Mouse (Mus musculus) skeletal muscle tissue, adult 2 months (tissue): ENCODE measurements at regions not wholly inside any gene's neighbourhood (a gene's known extent, or its start where the extent isn't known, plus 50 kb on each side); places are given as distances from the start of the nearest gene placed in this dataset.

Source experiments
- DNase-seq: peaks from one replicate; pipeline ENCODE4 v3.0.0-alpha.2; 2012; ENCODE audit warnings: low read depth, low spot score

DNA sequence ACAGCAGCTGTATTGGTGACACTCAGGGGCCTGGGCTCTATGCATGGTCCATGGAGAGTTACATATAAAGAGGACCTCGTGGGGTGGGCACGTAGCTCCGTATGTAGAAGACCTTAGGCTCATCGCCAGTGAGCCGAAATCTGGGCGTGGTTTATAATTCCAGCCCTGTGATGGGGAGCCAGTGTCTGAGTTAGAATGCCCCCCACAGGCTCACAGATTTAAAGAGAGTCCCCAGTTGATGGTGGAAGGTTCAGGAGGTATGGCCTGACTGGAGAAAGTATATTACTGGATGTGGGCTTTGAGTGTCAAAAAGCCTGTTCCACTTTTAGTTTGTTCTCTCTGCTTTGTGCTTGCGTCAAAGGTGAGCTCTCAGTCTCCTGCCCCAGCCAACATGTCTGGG, 54.8 kb downstream of the 1700122O11Rik start:
- DNase-seq = no peak

GRCm38 (mm10) chr17:47981556-47982027, 56.5 kb downstream of the 1700122O11Rik start:
- DNase-seq = no peak

GRCm38 (mm10) chr17:47979266-47979665, 54.8 kb upstream of the Foxp4 start:
- DNase-seq = no peak

DNA sequence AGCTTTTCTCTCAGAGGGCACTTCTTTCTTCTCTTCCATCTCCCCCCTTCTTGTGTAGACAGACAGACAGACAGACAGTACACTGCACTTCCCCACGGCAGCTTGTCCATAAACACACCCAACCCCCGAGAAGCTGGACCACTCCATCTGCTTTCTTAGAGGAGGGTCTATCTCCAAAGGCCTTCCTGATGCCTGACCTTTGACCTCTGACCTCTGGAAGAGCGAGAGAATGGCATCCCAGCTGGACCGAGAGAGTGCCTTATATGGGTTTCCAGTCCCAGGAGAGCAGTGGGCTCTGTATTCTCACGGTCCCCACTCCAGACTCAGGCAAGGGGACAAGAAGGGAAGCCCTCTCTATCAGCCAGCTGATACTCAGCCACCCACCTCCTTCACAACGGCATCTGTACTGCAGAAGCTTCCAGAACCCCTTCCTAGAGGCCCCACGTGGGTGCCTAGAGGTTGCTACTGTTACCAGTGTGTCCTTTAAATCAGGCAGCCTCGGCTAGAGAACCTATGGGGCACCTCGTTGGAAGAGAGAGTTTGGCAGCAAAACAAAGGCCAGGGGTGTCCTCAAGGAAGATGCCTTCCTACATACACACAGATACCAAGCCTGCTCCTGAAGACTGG, 54.1 kb upstream of the Foxp4 start:
- no peak for DNase-seq

GRCm38 (mm10) chr17:47978001-47978400, 53.6 kb upstream of the Foxp4 start:
- no peak for DNase-seq

GRCm38 (mm10) chr17:47976999-47977357, 52.5 kb upstream of the Foxp4 start:
- no peak for DNase-seq

DNA sequence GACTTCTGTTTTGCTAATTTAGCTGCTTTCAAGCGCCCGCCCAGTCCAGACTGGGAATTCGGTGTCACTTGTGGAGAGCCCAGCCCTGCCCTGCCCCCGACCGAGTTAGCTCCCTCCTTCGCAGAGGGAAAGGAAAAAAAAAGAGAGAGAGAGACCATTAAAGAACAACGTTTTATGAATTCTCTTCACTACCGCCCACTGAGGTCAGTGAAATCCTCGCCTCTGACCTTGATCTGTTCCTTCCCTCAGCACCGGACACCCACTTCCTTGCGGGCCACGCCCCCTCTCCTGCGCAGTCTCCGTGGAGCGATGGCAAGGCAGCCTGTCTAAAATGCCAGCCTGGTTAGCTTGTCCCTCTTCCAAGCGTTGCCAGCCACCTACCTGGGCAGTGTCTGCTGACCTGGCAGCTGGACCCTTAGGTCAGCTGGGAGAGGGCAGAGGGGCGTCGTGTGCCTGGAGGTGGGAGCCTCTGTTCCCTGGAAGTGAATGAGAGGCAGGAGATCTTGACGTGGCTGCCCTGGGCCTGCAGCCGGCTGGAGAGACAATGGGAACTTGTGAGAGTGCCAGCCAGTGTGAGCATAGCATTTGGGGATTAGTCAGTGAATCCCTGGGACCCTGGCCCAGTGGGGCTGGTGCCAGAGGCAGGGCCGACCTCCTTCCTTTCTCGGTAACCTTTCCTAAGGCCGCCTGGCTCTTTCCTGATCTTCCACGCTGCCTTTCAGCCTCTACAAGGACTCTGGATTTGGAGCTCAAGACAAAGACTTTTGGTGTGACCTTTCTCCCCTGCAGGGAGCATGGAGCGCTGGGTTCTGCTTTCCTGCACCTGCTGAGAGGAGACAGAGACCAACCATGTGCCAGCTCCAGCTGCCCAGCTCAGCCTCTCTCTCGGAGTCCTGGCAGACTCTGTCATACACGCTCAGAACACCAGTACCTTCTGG, 51.9 kb upstream of the Foxp4 start:
- DNase-seq = peak; percentile 65

DNA sequence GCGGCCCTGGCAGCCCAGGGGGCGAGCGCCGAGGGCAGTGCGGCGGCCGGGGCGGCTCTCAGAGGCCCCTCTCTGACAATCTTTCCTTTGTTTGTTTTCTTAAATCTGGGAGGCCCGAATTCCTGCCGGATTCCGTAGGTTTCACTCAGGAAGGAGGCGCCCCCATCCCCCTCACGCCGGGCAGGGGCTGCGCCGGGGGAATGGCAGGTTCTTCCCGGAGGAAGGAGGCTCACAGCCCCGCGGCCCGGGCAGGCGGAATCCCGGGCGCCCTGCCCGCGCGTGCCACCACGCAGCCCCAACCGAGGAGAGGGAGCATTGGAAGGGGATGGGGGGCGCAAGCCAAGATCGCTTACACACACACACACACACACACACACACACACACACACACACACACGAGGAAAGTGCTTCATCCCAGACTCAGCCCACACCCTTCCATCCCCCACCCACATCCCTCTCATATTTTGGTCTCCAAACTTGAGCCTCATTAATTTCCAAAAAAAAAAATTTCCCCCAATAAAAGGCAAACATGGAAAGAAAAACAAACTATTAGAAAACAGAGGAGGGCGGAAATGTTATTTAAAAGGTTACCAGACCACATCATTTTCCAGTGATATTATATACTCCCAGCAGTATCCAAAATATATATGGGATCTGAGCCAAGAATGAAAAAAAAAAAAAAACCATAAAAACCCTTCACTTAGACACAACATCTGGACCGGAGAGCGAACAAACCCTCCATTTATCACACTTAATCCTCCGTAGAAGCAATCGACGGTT, 51.0 kb upstream of the Foxp4 start:
- no peak for DNase-seq

DNA sequence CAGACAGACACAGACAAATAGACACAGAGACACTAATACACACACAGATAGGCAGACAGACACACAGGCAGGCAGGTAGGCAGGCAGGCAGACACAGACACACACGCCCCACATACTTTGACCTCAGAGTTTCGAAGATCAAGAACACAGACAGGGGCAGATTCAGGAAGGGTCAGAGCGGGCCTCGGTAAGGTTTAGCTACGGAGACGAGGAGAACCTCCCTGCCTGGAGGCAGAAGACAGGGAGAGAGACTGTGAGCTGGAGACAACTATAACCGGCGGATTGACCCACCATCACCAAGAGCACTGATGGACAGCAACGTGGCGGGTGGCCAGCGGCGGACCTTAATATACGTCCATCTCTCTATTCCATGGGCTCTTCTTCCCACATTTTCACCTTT, 50.1 kb upstream of the Foxp4 start:
- no peak for DNase-seq
